Mouse (Mus musculus) kidney, postnatal 25 days (tissue): Measurements from ENCODE around the gene BC055324.
A peak's percentile ranks its signal among the peaks of the same experiment; 100 is the strongest.

ENCODE experiments used
- DNase-seq, 2 experiments: peaks; one replicate each; pipeline ENCODE4 v3.0.0; 2021; ENCODE audit warnings: mixed read lengths in 2 of 2

The BC055324 gene

GRCm38 (mm10) chr1:163942056-163942455 lies 52.5 kb downstream of the BC055324 start:
- DNase-seq, result no peak

- DNase-seq, result no peak
Observed at GRCm38 (mm10) chr1:163934591-163934990, 60.0 kb downstream of the BC055324 start.

- DNase-seq, result no peak
Observed at GRCm38 (mm10) chr1:163931801-163932200, 62.8 kb downstream of the BC055324 start.

GRCm38 (mm10) chr1:163930458-163930794 lies 64.2 kb downstream of the BC055324 start:
- DNase-seq, result no peak

- DNase-seq, result peak; percentile 94 to 96
Observed at GRCm38 (mm10) chr1:163929636-163930457, 64.7 kb downstream of the BC055324 start.

- no peak for DNase-seq
Observed at GRCm38 (mm10) chr1:163928846-163929245, 65.8 kb downstream of the BC055324 start, which contains the start of gene Scyl3. Scyl3 (plus strand) TSS chr1:163929100.

GRCm38 (mm10) chr1:163924093-163924492 lies 70.5 kb downstream of the BC055324 start:
- no peak for DNase-seq

GRCm38 (mm10) chr1:163917349-163918160 lies 77.0 kb downstream of the BC055324 start:
- no peak for DNase-seq

GRCm38 (mm10) chr1:163911981-163912380 lies 82.6 kb downstream of the BC055324 start:
- no peak for DNase-seq

GRCm38 (mm10) chr1:163910785-163911184 lies 83.8 kb downstream of the BC055324 start:
- no peak for DNase-seq

- peak in 1 of 2 experiments; percentile 47 for DNase-seq
Observed at GRCm38 (mm10) chr1:163910343-163910742, 84.3 kb downstream of the BC055324 start.

GRCm38 (mm10) chr1:163908389-163908788 lies 86.2 kb downstream of the BC055324 start:
- no peak for DNase-seq

GRCm38 (mm10) chr1:163907007-163907811 lies 87.4 kb downstream of the BC055324 start:
- DNase-seq, result no peak

- no peak for DNase-seq
Observed at GRCm38 (mm10) chr1:163903411-163903810, 91.2 kb downstream of the BC055324 start.

- no peak for DNase-seq
Observed at GRCm38 (mm10) chr1:163900168-163900567, 94.4 kb downstream of the BC055324 start.

GRCm38 (mm10) chr1:163899575-163899974 lies 95.0 kb downstream of the BC055324 start:
- DNase-seq, result no peak

- no peak for DNase-seq
Observed at GRCm38 (mm10) chr1:163898291-163898764, 96.3 kb downstream of the BC055324 start.
